Mouse (Mus musculus): ENCODE measurements around the gene Upk1a. TPM values are rescaled to one million over a fixed set of nuclear protein-coding genes. Genes with fewer than 3 reads are reported as not detected.

Gene Upk1a
- total RNA-seq, 2 experiments from 2014 or later = 0.48 to 0.96 TPM

DNA sequence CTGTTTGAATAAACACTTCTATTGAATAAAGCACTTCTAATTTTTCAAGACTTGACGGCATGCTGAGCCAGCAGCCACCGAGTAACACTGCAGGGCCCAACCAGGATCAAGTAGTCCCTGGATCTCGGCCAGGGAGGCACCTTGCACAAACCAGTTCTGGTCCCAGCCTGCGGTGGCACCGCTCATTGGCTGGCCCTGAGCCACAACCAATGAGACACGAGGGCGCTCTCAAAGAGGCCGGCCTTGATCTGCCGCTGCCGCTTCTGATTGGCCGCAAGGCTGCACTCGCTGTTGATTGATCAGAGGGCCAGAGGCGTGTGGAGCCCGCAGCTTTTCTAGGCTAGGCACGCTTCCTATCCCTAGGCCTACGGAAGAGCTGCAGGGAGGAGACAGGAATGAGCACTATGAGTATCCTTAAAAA lies 12.7 kb downstream of the Upk1a start:
- DNase-seq (ENCODE audit: extremely low spot score in 1 of 2, low spot score in 2 of 2) = peak; percentile 83 to 86
- TF ChIP-seq CTCF (IDR thresholded peaks at IDR 0.05) = no peak
- Histone ChIP-seq H3K27ac (no peak overlapping the region), H3K4me3 (no peak overlapping the region)
- intact Hi-C loops (cut with DNase I) = loop anchor here (5.0 kb wide), 1 partner anchor 302 kb away; no protein-coding TSS in a partner anchor

DNA sequence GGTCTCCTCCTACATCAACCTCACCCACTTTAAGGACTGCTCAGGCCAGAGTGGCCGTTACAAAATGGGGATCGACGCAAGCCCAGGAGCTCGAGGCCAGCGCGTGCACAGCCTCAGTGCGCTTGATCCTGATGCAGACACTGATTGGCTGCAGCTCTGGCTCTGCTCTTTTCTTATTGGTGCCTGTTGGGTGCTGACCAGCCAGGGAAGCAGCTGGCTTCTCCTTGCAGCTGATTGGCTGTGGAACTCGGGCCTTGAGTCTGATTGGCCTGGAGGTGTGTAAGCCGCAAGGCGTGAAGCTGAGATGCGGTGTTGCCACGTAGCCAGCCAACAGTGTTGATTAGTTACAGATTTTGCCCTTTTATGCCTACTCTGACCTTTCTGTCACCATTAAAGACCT lies 13.9 kb downstream of the Upk1a start, which contains the start of gene Zbtb32:
TSS of gene Zbtb32 (minus strand) at position 124 of the 400 bp plus-strand sequence.
- intact Hi-C loops (cut with DNase I) = loop anchor here (5.0 kb wide), 1 partner anchor 304 kb away; no protein-coding TSS in a partner anchor
- TF ChIP-seq CTCF (IDR thresholded peaks at IDR 0.05) = no peak
- no peak within 1 kb of the TSS for H3K27ac ChIP-seq
- no peak for DNase-seq (ENCODE audit: extremely low spot score in 1 of 2, low spot score in 2 of 2)
- no peak within 1 kb of the TSS for H3K4me3 ChIP-seq

DNA sequence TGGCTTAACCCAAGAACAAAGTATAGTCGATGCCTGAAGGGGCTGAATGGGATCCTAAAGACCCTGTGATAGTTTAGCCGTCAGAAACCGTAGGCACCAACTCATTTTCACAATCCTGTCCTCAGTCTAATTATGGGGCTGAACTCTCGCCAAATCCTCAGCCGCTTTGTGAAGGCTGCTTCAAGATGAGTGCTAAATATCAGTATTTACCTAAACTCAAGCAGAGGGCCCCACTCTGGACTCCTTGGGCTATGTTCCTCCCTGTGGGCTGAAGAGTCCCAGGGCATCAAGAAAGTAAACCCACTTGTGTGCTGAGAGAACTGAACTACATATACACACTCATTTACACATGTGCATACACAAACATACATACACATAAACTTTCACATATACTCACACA lies 15.8 kb downstream of the Upk1a start:
- intact Hi-C loops (cut with DNase I) = loop anchor here (5.0 kb wide), 1 partner anchor 305 kb away; no protein-coding TSS in a partner anchor
- H3K4me3 ChIP-seq = no peak overlapping the region
- TF ChIP-seq CTCF (IDR thresholded peaks at IDR 0.05) = no peak
- DNase-seq (ENCODE audit: extremely low spot score in 1 of 2, low spot score in 2 of 2) = no peak
- no peak overlapping the region for H3K27ac ChIP-seq

DNA sequence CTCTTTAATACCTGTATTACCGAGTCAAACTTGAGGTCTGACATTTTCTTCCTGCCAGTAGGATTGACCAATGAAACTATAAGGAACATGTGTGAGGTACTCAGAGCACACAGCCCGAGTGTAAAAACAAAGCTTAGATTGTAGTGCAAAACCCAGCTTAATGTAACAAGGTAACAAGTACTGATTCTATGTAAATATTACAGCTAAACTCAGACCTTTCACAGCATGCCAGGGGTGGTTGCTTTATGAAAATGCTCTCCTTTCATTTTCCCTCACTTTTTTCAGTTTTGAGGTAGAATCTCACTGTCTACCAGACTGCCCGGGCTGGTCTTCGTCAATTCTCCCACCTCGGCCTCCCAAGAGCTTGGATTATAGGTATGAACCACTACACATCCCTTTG lies 16.6 kb downstream of the Upk1a start:
- TF ChIP-seq CTCF (IDR thresholded peaks at IDR 0.05) = no peak
- intact Hi-C loops (cut with DNase I) = loop anchor here (5.0 kb wide), 1 partner anchor 306 kb away; no protein-coding TSS in a partner anchor
- Histone ChIP-seq H3K4me3 (no peak overlapping the region), H3K27ac (no peak overlapping the region)
- DNase-seq (ENCODE audit: extremely low spot score in 1 of 2, low spot score in 2 of 2) = no peak

DNA sequence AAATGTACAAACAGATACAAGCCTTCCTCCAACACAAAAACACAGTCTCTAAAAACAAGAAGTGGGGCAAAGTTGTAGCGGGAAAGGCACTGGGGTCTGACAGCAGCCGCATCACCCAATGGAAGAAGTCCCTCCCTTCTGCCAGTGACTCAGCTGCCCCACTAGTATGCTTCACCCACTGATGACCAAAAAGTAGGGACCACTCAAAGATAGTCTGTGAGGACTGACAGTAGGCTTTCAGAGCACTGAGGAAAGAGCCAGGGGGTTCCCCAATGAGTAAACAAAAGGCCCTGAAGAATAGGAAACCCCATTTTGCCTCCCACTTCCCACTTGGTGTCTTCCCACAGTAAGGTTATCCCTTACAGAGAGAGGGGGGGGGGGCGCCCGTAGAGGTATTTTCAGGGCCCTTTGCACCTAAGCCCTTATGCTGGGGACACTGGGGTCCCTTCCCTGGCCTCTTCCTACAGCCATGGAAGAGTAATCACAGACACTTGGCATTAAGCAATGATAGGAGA lies 18.1 kb downstream of the Upk1a start:
- intact Hi-C loops (cut with DNase I) = loop anchor here (5.0 kb wide), 1 partner anchor 308 kb away; no protein-coding TSS in a partner anchor
- Histone ChIP-seq H3K27ac (no peak overlapping the region), H3K4me3 (no peak overlapping the region)
- no peak for TF ChIP-seq CTCF (IDR thresholded peaks at IDR 0.05)
- DNase-seq (ENCODE audit: extremely low spot score in 1 of 2, low spot score in 2 of 2) = no peak

DNA sequence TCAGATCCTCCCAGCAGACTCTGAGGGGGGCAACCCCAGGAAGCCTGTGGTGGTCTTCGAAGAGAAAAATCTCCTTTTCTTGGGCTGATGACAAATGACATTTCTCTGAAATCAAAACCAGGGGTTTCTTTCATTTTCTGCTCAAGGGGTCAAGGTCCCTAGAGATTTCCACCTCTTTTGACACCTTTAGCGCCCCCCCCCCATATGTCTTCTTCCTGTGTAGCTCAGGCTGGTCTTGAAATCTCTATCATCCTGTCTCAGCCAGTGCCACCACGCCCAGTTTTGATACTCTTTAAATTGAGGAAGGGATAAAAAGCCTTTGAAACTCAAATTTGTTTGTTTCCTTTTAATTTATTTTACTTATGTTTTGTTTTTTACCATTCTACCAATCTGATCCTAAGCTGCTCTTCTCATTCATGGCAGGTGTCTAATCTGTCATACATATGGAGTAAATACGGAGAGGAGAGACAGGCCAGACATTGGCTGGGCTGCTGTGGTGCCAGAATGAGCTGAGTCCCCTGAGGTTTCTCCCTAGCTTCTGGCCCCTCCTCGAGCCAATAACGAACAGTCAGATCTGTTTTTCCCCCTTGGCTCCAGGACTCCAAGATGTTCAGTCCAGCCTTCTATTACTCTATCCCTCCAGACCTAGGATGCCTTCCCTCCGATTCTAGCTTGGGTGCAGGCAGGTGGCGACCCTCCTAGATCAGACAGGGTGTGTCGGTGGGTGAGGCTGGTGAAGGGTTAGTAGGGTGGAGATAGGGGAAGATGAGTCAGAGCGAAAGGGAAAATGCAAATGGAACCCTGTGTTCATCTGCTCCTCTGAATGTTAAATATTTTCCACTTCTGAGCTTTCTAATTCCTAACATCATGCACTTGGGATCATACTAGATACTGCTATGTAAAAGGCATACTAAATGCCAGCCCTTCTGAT lies 18.8 kb downstream of the Upk1a start:
- intact Hi-C loops (cut with DNase I) = no loop called here
- DNase-seq (ENCODE audit: extremely low spot score in 1 of 2, low spot score in 2 of 2) = no peak
- Histone ChIP-seq H3K4me3 (no peak overlapping the region), H3K27ac (no peak overlapping the region)
- no peak for TF ChIP-seq CTCF (IDR thresholded peaks at IDR 0.05)

DNA sequence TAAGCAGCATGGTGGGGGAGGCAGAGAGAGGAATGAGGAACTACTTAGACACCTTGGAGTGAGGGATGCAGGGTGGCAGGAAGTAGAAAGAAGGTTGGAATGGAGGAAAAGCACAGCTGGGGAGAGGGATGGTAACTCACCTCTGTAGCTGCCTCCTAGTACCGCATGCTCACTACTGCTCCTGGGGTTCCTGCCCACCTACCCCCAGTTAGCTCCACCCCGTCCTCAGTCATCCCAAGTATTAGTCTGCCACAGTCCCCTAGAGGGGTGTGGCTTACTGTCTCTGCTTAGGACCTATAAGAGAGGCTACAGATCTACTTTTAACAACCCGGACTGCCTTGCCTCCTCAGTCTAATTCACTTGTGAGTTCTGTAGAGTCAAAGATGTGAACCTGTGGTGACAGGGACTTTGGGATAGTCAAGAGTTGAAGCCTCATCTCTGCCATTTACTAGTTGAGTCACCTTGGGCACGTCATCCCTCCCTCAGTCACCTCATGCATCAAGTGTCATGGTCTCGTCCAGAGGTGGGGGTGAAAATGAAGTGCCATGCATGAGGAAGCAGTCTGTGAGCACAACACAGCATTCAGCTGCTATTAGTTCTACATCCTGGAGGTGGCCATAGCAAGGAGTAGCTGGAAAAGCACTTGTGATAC lies 19.7 kb downstream of the Upk1a start:
- intact Hi-C loops (cut with DNase I) = no loop called here
- no peak for DNase-seq (ENCODE audit: extremely low spot score in 1 of 2, low spot score in 2 of 2)
- no peak for TF ChIP-seq CTCF (IDR thresholded peaks at IDR 0.05)

DNA sequence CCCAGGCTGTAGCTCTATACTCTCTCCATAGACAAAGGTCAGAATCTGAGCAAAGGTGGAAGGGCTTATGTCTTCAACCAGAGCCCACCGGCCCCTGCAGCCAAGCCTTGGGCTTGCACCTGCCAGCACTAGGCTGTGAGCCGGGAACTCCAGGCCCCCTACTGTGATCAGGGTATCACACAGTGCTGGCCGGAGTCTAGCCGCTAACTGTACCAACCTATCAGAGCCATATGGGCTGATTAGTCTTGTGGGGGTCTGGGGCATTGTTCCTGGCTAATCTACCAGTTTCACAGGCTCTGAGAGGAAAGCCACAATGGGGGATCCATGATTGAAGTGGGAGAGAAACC lies 21.1 kb downstream of the Upk1a start:
- Histone ChIP-seq H3K27ac (no peak overlapping the region), H3K4me3 (no peak overlapping the region)
- no peak for TF ChIP-seq CTCF (IDR thresholded peaks at IDR 0.05)
- no peak for DNase-seq (ENCODE audit: extremely low spot score in 1 of 2, low spot score in 2 of 2)
- intact Hi-C loops (cut with DNase I) = no loop called here

More for the DNA sequence above, 19.7 kb downstream of the Upk1a start:
- Histone ChIP-seq H3K27ac (no peak overlapping the region), H3K4me3 (no peak overlapping the region)

DNA sequence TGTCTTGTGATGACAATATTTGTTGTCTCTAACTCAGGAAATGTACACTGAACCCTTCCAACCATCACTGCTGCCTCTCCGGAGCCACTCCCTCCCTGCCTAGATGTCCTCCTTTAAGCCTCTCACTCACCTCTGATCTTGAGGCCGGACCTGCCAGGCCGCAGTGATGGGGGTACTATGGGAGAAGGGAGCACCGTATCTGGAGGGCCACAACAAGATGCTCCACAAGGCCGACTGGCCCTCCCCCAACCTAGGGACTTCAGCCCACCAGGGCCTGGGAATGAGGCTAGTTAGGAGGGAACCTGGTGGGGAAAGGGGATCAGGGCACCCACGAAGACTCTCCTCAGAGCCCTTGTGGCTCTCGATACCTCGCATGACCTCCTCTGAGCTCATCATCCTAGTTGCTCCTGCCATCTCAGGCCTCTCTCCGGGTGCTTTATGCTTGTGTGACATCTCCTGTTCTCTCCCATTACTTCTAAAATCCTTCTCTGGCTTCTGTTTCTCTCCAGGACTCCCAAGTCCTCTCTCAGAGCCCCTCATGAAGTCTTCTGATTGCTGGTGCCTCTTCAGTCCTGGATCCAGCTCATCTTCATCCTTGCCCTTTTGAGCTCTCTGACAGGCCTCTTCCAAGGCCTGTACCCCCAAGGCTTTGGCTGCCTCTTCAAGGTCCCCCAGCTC lies 21.6 kb downstream of the Upk1a start:
- no peak overlapping the region for H3K4me3 ChIP-seq
- no peak overlapping the region for H3K27ac ChIP-seq
- no peak for DNase-seq (ENCODE audit: extremely low spot score in 1 of 2, low spot score in 2 of 2)
- TF ChIP-seq CTCF (IDR thresholded peaks at IDR 0.05) = no peak
- intact Hi-C loops (cut with DNase I) = no loop called here

DNA sequence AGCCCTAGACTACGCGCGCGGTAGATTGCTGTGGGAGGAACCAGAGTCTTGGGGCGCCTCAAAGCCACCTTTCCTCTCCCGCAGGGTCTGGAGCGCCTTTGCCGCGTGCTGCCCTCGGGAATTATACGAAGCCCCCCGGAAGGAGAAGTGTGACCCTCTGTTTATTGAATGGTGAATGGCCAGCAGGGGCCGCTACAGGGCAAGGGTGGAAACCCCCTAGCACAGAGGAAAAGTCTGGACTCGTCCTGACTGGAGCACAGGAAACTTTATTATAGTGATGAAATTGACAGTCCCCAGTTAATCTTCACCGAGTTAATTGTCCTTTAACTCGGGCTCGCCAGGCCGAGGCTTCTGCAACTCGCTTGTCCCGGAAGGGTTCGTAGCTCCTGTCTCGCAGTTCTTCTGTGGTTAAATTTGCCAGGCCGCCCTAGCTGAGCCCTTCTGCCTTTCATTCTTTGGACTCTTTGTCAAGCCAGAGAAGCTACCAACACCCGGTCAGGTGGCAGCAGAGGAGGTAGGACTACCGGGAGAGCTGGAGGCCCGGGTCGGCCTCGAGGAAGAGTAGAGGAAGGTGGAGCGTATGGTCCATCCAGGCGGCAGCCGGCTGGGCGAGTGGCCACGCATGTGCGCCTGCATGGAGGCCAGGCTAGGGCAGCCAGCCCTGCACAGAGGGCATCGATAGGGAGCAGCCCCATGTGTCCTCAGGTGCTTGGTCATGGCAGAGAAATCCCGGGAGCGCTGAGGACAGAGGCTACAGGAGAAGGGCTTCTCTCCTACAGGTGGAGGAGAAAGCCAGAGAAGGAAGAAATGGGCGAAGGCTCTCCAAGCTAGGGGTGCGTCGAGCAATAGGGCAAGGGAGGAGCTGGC lies 23.0 kb downstream of the Upk1a start:
- peak; percentile 79 for DNase-seq (ENCODE audit: extremely low spot score in 1 of 2, low spot score in 2 of 2)
- peak; percentile 88 for TF ChIP-seq CTCF (IDR thresholded peaks at IDR 0.05)
- intact Hi-C loops (cut with DNase I) = loop anchor here (2.0 to 10.0 kb wide), 6 partner anchors 19 to 368 kb away; partner anchors contain the start of genes Cox6b1, Ffar1, Gm49396 and Psenen

More for the DNA sequence above, 23.0 kb downstream of the Upk1a start:
- Histone ChIP-seq H3K27ac (peak overlapping the region; percentile 89), H3K4me3 (peak overlapping the region; percentile 74)

Measured in left cerebral cortex, adult 2 months (tissue).